Mouse (Mus musculus) brain, embryonic 18.5 days (tissue): ENCODE results near the gene Rcan1.

Experiments used
- DNase-seq: peaks from one replicate; pipeline ENCODE4 v3.0.0-alpha.2; 2012; ENCODE audit warnings: low read depth, low spot score

Gene Rcan1

DNA sequence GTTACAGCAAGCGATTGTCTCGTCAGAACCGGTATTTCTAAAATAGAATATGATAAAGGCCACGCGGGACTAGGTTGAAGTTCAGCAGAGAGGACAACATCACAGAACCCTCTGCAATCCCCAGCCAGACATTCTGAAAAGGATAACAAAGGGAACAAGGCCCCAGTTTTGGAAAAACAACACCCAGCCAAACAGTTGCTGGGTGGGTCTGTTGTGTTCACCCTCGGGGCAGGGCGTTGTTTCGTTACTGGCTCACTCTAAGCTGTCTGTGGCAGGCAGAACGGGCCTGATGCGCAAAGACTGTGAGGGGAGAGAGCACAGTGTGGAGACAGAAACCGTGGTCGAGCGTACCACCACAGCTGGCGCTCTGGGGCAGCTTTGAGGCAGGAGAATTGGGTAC lies 2.2 kb downstream of the Rcan1 start:
- no peak for DNase-seq

GRCm38 (mm10) chr16:92467041-92467440 lies 3.6 kb downstream of the Rcan1 start:
- no peak for DNase-seq

- DNase-seq: peak; percentile 98
These were observed 4.8 kb downstream of the Rcan1 start for GRCm38 (mm10) chr16:92465642-92466526.

DNA sequence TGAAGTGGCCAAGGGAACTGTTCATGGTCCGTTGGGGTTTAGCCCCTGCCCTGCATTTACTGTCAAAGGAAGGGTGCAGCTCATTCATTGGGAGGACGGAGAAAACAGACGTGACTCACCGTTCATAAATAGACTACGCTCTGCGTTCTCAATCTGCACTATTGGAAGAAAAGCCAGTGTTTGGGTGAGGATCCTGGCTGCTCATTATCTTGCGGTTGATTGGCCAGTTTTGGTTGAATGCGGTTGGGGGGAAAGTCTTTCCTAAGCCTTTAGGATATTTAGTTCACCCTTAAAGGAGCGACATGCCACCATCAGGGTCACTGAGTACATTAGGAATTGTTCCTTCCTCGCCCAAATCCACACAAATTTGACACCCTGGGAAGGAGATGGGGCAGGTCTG lies 5.4 kb downstream of the Rcan1 start:
- DNase-seq: no peak

- DNase-seq: no peak
These were observed 6.2 kb downstream of the Rcan1 start for GRCm38 (mm10) chr16:92464390-92464972.

- DNase-seq: no peak
These were observed 9.3 kb downstream of the Rcan1 start for GRCm38 (mm10) chr16:92461412-92461811.

GRCm38 (mm10) chr16:92457594-92457993 lies 13.1 kb downstream of the Rcan1 start:
- no peak for DNase-seq

- no peak for DNase-seq
These were observed 14.7 kb downstream of the Rcan1 start for GRCm38 (mm10) chr16:92455969-92456368.

- no peak for DNase-seq
These were observed 15.2 kb downstream of the Rcan1 start for GRCm38 (mm10) chr16:92455488-92455887.

DNA sequence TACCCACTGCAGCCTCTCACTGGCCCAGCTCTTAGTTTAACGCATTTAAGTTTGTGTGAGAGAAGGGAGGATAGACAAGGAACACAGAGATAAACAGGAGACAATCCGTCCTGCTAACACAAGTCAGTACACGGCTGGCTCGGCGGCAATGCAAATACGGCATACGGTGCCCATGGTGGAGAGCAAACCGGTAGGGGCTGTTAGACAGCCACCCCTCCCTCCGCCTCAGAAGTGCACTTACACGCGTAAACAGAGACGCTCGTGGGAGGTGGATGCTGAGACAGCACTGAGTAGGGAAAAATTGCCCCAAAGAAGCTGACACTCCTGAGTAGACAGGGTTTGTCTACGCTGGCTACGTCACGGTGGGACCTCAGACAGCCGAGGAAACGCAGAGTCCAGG lies 16.2 kb downstream of the Rcan1 start:
- no peak for DNase-seq

GRCm38 (mm10) chr16:92454002-92454401 lies 16.7 kb downstream of the Rcan1 start:
- no peak for DNase-seq

- DNase-seq: no peak
These were observed 18.1 kb downstream of the Rcan1 start for GRCm38 (mm10) chr16:92452609-92453008.

- no peak for DNase-seq
These were observed 19.1 kb downstream of the Rcan1 start for GRCm38 (mm10) chr16:92451516-92452072.

DNA sequence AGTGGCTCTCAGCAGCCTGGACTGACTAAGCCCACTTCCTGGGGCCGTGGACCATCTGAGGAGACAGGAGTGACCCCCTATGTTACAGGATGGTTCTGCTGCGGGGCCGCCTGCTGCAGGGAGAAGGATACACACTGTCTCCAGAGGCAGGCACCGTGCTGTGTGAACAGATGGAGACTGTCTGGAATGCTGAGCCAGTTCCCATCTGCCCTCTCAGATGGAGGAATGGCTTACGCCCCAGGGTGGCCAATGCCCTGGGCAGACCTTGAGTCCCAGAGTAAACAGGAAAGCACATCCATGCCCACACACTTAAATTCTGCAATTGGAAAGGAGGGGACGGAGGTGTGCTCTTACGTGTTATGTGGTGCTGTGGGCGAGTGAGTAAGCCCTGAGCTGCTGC lies 20.3 kb downstream of the Rcan1 start:
- DNase-seq: no peak

- no peak for DNase-seq
These were observed 21.6 kb downstream of the Rcan1 start for GRCm38 (mm10) chr16:92449080-92449479.

DNA sequence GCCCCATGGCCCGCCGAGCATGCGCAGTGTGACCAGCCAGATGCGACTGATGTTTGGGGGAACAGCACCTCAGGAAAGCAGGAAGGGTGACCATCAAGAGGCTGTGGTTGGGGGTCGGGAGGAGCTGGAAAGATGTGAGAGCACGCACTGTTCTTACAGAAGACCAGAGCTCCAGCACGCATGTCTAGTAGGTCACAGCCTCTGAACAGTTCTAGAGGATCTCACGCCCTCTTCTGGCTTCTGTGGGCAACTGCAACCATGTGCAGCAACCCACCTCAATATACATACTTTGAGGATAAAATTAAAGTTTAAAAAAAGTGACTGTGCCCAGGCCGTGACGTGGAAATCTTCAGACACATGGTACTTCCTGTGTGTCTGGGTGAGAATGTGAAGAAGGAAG lies 25.3 kb downstream of the Rcan1 start:
- no peak for DNase-seq

DNA sequence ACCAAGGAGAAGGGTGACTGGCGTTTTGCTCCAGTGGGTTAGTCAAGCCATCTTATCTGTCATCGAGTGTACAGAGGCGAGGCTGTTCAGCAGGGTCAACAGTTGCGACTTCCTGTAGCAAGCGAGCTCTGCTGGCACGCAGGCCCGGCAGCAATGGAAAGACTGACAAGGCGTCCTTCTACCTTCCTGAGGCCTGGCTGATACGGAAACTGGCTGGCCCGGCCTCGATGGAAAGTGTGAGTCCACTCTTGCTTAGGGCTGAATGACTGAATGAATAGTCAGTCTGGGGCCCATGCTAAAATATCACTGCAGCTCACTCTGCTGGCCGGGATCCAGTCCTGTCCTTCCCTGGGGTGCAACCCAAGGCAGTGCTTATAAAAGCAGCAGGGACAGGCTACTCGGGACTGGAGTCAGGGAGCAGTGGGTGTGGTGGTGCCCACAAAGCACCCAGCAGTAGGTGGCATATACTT lies 27.0 kb downstream of the Rcan1 start:
- no peak for DNase-seq

DNA sequence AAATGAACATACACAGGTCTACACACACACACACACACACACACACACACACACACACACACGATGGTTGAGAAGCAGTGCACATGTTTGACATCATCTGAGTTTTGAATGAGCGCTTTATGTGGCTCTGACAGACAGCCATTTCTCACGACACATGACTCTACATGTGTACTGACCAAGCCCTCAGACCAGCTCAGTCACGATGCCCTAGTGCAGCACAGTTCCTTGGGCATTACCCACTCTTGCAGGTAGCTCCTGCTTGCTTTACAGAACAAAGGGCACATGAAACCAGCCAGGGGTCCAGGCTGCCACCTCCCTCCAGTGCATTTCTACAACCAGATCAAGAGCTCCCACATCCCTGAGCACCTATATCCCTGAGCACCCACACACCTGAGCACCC lies 27.7 kb downstream of the Rcan1 start:
- DNase-seq: no peak

- DNase-seq: no peak
These were observed 28.5 kb downstream of the Rcan1 start for GRCm38 (mm10) chr16:92442150-92442549.

DNA sequence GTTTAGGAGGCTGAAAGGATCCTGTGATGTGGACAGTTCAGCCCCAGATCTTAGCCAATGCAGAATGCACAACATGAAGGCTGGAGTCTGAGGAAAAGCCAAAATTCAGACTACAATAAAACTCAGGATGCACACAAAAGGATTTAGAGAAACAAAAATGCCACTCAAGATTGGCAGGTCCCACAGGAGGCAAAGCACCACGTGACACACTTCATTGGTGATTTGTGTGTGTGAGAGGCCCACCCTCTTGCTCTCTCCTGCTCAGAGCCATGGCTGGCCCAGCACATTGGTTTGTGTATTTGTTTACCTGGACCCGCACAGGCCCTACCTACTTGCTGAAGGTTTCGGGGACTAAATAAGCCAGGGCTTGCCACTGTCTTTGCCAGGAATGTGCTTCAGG lies 29.5 kb downstream of the Rcan1 start:
- DNase-seq: no peak

GRCm38 (mm10) chr16:92440229-92440628 lies 30.4 kb downstream of the Rcan1 start:
- no peak for DNase-seq

GRCm38 (mm10) chr16:92439775-92440174 lies 30.9 kb downstream of the Rcan1 start:
- no peak for DNase-seq
